Mouse (Mus musculus): ENCODE results near the gene Il15ra.

The Il15ra gene

GRCm38 (mm10) chr2:11705201-11706025 is at the start of gene Il15ra:
Il15ra (plus strand) TSS chr2:11705290.
- DNase-seq: peak; percentile 91

GRCm38 (mm10) chr2:11657581-11657980 is 47.5 kb upstream of the Il15ra start:
- DNase-seq: no peak

GRCm38 (mm10) chr2:11659263-11659662 is 45.8 kb upstream of the Il15ra start:
- no peak for DNase-seq

GRCm38 (mm10) chr2:11662143-11662906 is 42.8 kb upstream of the Il15ra start:
- DNase-seq: no peak

GRCm38 (mm10) chr2:11662907-11663230 is 42.2 kb upstream of the Il15ra start:
- DNase-seq: no peak

- peak; percentile 87 for DNase-seq
Measured at GRCm38 (mm10) chr2:11663961-11664360, 41.1 kb upstream of the Il15ra start.

- peak; percentile 12 for DNase-seq
Measured at GRCm38 (mm10) chr2:11664367-11664766, 40.7 kb upstream of the Il15ra start.

- DNase-seq: peak; percentile 29
Measured at GRCm38 (mm10) chr2:11664806-11665205, 40.3 kb upstream of the Il15ra start.

GRCm38 (mm10) chr2:11665326-11665725 is 39.8 kb upstream of the Il15ra start:
- DNase-seq: peak; percentile 56

GRCm38 (mm10) chr2:11672144-11672543 is 32.9 kb upstream of the Il15ra start:
- no peak for DNase-seq

- DNase-seq: no peak
Measured at GRCm38 (mm10) chr2:11679626-11680025, 25.5 kb upstream of the Il15ra start.

- DNase-seq: no peak
Measured at GRCm38 (mm10) chr2:11682712-11683111, 22.4 kb upstream of the Il15ra start.

GRCm38 (mm10) chr2:11686512-11686911 is 18.6 kb upstream of the Il15ra start:
- no peak for DNase-seq

GRCm38 (mm10) chr2:11687436-11687835 is 17.7 kb upstream of the Il15ra start:
- DNase-seq: no peak

GRCm38 (mm10) chr2:11690201-11690890 is 14.7 kb upstream of the Il15ra start:
- DNase-seq: no peak

GRCm38 (mm10) chr2:11693352-11693751 is 11.7 kb upstream of the Il15ra start:
- no peak for DNase-seq

- DNase-seq: peak; percentile 69
Measured at GRCm38 (mm10) chr2:11694104-11694503, 11.0 kb upstream of the Il15ra start.

- DNase-seq: peak; percentile 27
Measured at GRCm38 (mm10) chr2:11695867-11696266, 9.2 kb upstream of the Il15ra start.

- peak; percentile 65 for DNase-seq
Measured at GRCm38 (mm10) chr2:11698994-11699393, 6.1 kb upstream of the Il15ra start.

GRCm38 (mm10) chr2:11699905-11700304 is 5.2 kb upstream of the Il15ra start:
- no peak for DNase-seq

GRCm38 (mm10) chr2:11706030-11706745 is 1.1 kb downstream of the Il15ra start:
- DNase-seq: no peak

- DNase-seq: no peak
Measured at GRCm38 (mm10) chr2:11706746-11707065, 1.6 kb downstream of the Il15ra start.

- DNase-seq: no peak
Measured at GRCm38 (mm10) chr2:11708538-11708937, 3.4 kb downstream of the Il15ra start.
